Mouse (Mus musculus) stomach, embryonic 15.5 days (tissue): Measurements from ENCODE around the gene Dock9. TPM values are rescaled to one million over a fixed set of nuclear protein-coding genes. Genes with fewer than 3 reads are reported as not detected.
A peak's percentile ranks its signal among the peaks of the same experiment; 100 is the strongest.
"Not testable (repeated sequence)": the region's sequence is repeated elsewhere in the genome, so short reads cannot be mapped to it uniquely, and the experiment has no call there.

Experiments used
- ATAC-seq: fragments of 200-750 bp; cut with Nextera tagmentation; 2 replicates; pipeline ENCODE4 v1.8.0; 2017; ENCODE audit warnings: low read depth, moderate number of reproducible peaks, moderate TSS enrichment; ENCODE audit not compliant: insufficient read depth, low FRiP score
- H3K27ac ChIP-seq: fragments of 300-500 bp; sonication (generic); 2 replicates; pipeline ENCODE4 v1.5.1; 2015; ENCODE audit warnings: mild to moderate bottlenecking, inconsistent platforms
- H3K27me3 ChIP-seq: fragments of 300-500 bp; sonication (generic); replicated peaks from 2 replicates; pipeline ENCODE4 v1.6.1; 2015; ENCODE audit warnings: inconsistent platforms
- H3K36me3 ChIP-seq: fragments of 300-500 bp; sonication (generic); 2 replicates; pipeline ENCODE4 v1.6.1; 2015; ENCODE audit warnings: inconsistent platforms
- H3K4me1 ChIP-seq: fragments of 300-500 bp; sonication (generic); 2 replicates; pipeline ENCODE4 v1.6.1; 2015; ENCODE audit warnings: inconsistent platforms
- H3K4me2 ChIP-seq: fragments of 300-500 bp; sonication (generic); 2 replicates; pipeline ENCODE4 v1.6.1; 2015; ENCODE audit warnings: mild to moderate bottlenecking, inconsistent platforms
- H3K4me3 ChIP-seq: fragments of 300-500 bp; sonication (generic); replicated peaks from 2 replicates; pipeline ENCODE4 v1.5.1; 2015; ENCODE audit warnings: inconsistent platforms
- H3K9ac ChIP-seq: fragments of 300-500 bp; sonication (generic); 2 replicates; pipeline ENCODE4 v1.6.1; 2015; ENCODE audit warnings: inconsistent platforms
- H3K9me3 ChIP-seq: fragments of 300-500 bp; sonication (generic); 2 replicates; pipeline ENCODE4 v1.6.1; 2016; ENCODE audit warnings: inconsistent platforms
- WGBS: fragments of 180-500 bp; shearing (Covaris S2); methylation state at CpG from one replicate; pipeline ENCODE4 v1.1.7; 2015; 5-methylcytosine and 5-hydroxymethylcytosine counted together
- polyA plus RNA-seq: library from polyadenylated mRNA; unstranded; fragments of >200 nt; fragmentation: Nextera tagmentation; extraction: Ambion mirVana; gene quantifications from 2 replicates; pipeline ENCODE4 v1.2.1, GENCODE M21; 2015

Dock9 gene
- polyA plus RNA-seq, 1 experiment from 2014 or later: 14.0 TPM

GRCm38 (mm10) chr14:121623996-121624542 lies 173.6 kb downstream of the Dock9 start:
- not testable (repeated sequence) for H3K4me1 ChIP-seq, H3K4me2 ChIP-seq, H3K4me3 ChIP-seq, ATAC-seq, H3K9ac ChIP-seq, H3K27ac ChIP-seq, H3K9me3 ChIP-seq, H3K27me3 ChIP-seq
- WGBS: 87% methylated on average over 6 of the region's 6 CpGs
- H3K36me3 ChIP-seq: peaks cover 23% of the 10 kb centered on the region; the same call in 1 of the 2 replicates

GRCm38 (mm10) chr14:121621806-121622205 lies 175.8 kb downstream of the Dock9 start:
- Histone ChIP-seq H3K4me2 (no peak overlapping the region), H3K4me3 (no peak overlapping the region), H3K4me1 (no peaks in the 10 kb centered on the region), H3K27ac (no peak overlapping the region), H3K9me3 (no peaks in the 10 kb centered on the region), H3K9ac (no peak overlapping the region), H3K36me3 (peaks cover 22% of the 10 kb centered on the region; the same call in 1 of the 2 replicates), H3K27me3 (no peaks in the 10 kb centered on the region)
- 90% methylated on average over 3 of the region's 3 CpGs for WGBS
- ATAC-seq: no peak

GRCm38 (mm10) chr14:121620567-121620966 lies 177.1 kb downstream of the Dock9 start:
- H3K4me3 ChIP-seq: no peak overlapping the region
- H3K9ac ChIP-seq: no peak overlapping the region
- no peaks in the 10 kb centered on the region for H3K4me1 ChIP-seq
- H3K27me3 ChIP-seq: no peaks in the 10 kb centered on the region
- no peak for ATAC-seq
- H3K36me3 ChIP-seq: peaks cover 24% of the 10 kb centered on the region; the same call in 1 of the 2 replicates
- H3K27ac ChIP-seq: no peak overlapping the region
- no peaks in the 10 kb centered on the region for H3K9me3 ChIP-seq
- 70% methylated on average over 3 of the region's 3 CpGs for WGBS
- no peak overlapping the region for H3K4me2 ChIP-seq

GRCm38 (mm10) chr14:121620157-121620556 lies 177.5 kb downstream of the Dock9 start:
- Histone ChIP-seq H3K9ac (no peak overlapping the region), H3K9me3 (no peaks in the 10 kb centered on the region), H3K27me3 (no peaks in the 10 kb centered on the region), H3K4me3 (no peak overlapping the region), H3K4me1 (no peaks in the 10 kb centered on the region), H3K36me3 (peaks cover 24% of the 10 kb centered on the region; the same call in 1 of the 2 replicates), H3K4me2 (no peak overlapping the region), H3K27ac (no peak overlapping the region)
- WGBS: 98% methylated on average over 7 of the region's 7 CpGs
- no peak for ATAC-seq

- Histone ChIP-seq H3K4me1 (no peaks in the 10 kb centered on the region), H3K4me2 (no peak overlapping the region), H3K4me3 (no peak overlapping the region), H3K36me3 (peaks cover 20% of the 10 kb centered on the region; the same call in 1 of the 2 replicates), H3K9ac (no peak overlapping the region), H3K27ac (no peak overlapping the region), H3K27me3 (no peaks in the 10 kb centered on the region), H3K9me3 (no peaks in the 10 kb centered on the region)
- 68% methylated on average over 4 of the region's 4 CpGs for WGBS
- no peak for ATAC-seq
Observed at GRCm38 (mm10) chr14:121617645-121618390, 179.8 kb downstream of the Dock9 start.

- no peaks in the 10 kb centered on the region for H3K4me1 ChIP-seq
- H3K27ac ChIP-seq: no peak overlapping the region
- 0 out of 2 replicates have a peak, but pooled peaks cover 4% of the 10 kb centered on the region for H3K36me3 ChIP-seq
- H3K9ac ChIP-seq: no peak overlapping the region
- H3K9me3 ChIP-seq: no peaks in the 10 kb centered on the region
- 75% methylated on average over 10 of the region's 10 CpGs for WGBS
- ATAC-seq: no peak
- no peak overlapping the region for H3K4me2 ChIP-seq
- no peaks in the 10 kb centered on the region for H3K27me3 ChIP-seq
- H3K4me3 ChIP-seq: no peak overlapping the region
Observed at GRCm38 (mm10) chr14:121615431-121615830, 182.2 kb downstream of the Dock9 start.

- no peak for ATAC-seq
- Histone ChIP-seq H3K9me3 (no peaks in the 10 kb centered on the region), H3K4me3 (no peak overlapping the region), H3K27me3 (no peaks in the 10 kb centered on the region), H3K9ac (no peak overlapping the region), H3K4me1 (no peaks in the 10 kb centered on the region), H3K27ac (no peak overlapping the region), H3K36me3 (0 out of 2 replicates have a peak, but pooled peaks cover 4% of the 10 kb centered on the region), H3K4me2 (no peak overlapping the region)
- WGBS: 72% methylated on average over 6 of the region's 6 CpGs
Observed at GRCm38 (mm10) chr14:121614461-121615170, 183.0 kb downstream of the Dock9 start.

- no peak for ATAC-seq
- Histone ChIP-seq H3K4me2 (no peak overlapping the region), H3K9me3 (no peaks in the 10 kb centered on the region), H3K9ac (no peak overlapping the region), H3K27ac (no peak overlapping the region), H3K36me3 (0 out of 2 replicates have a peak, but pooled peaks cover 4% of the 10 kb centered on the region), H3K4me3 (no peak overlapping the region), H3K4me1 (no peaks in the 10 kb centered on the region), H3K27me3 (no peaks in the 10 kb centered on the region)
- 76% methylated on average over 3 of the region's 3 CpGs for WGBS
Observed at GRCm38 (mm10) chr14:121613490-121613889, 184.1 kb downstream of the Dock9 start.

GRCm38 (mm10) chr14:121612926-121613325 lies 184.7 kb downstream of the Dock9 start:
- no peak overlapping the region for H3K27ac ChIP-seq
- no peak for ATAC-seq
- H3K4me1 ChIP-seq: no peaks in the 10 kb centered on the region
- no peaks in the 10 kb centered on the region for H3K9me3 ChIP-seq
- no peak overlapping the region for H3K4me3 ChIP-seq
- 90% methylated on average over 4 of the region's 4 CpGs for WGBS
- H3K36me3 ChIP-seq: 0 out of 2 replicates have a peak, but pooled peaks cover 4% of the 10 kb centered on the region
- no peaks in the 10 kb centered on the region for H3K27me3 ChIP-seq
- H3K9ac ChIP-seq: no peak overlapping the region
- no peak overlapping the region for H3K4me2 ChIP-seq

- Histone ChIP-seq H3K36me3 (0 out of 2 replicates have a peak, but pooled peaks cover 4% of the 10 kb centered on the region), H3K4me1 (no peaks in the 10 kb centered on the region), H3K9ac (no peak overlapping the region), H3K27me3 (no peaks in the 10 kb centered on the region), H3K4me2 (no peak overlapping the region), H3K27ac (no peak overlapping the region), H3K9me3 (no peaks in the 10 kb centered on the region), H3K4me3 (no peak overlapping the region)
- ATAC-seq: no peak
- 65% methylated on average over 4 of the region's 4 CpGs for WGBS
Observed at GRCm38 (mm10) chr14:121611533-121611932, 186.1 kb downstream of the Dock9 start.

- Histone ChIP-seq H3K9me3 (no peaks in the 10 kb centered on the region), H3K4me1 (no peaks in the 10 kb centered on the region), H3K36me3 (no peaks in the 10 kb centered on the region), H3K4me2 (no peak overlapping the region), H3K4me3 (no peak overlapping the region), H3K27ac (no peak overlapping the region), H3K27me3 (no peaks in the 10 kb centered on the region), H3K9ac (no peak overlapping the region)
- WGBS: 75% methylated on average over 4 of the region's 4 CpGs
- peak; percentile 50; the same call in 1 of the 2 replicates for ATAC-seq
Observed at GRCm38 (mm10) chr14:121611098-121611497, 186.5 kb downstream of the Dock9 start.

GRCm38 (mm10) chr14:121608522-121608921 lies 189.1 kb downstream of the Dock9 start:
- no peak overlapping the region for H3K4me3 ChIP-seq
- no peaks in the 10 kb centered on the region for H3K9me3 ChIP-seq
- no peak for ATAC-seq
- H3K36me3 ChIP-seq: no peaks in the 10 kb centered on the region; the same call in 1 of the 2 replicates
- no peak overlapping the region for H3K9ac ChIP-seq
- H3K4me1 ChIP-seq: no peaks in the 10 kb centered on the region
- WGBS: 27% methylated on average over 5 of the region's 5 CpGs
- no peaks in the 10 kb centered on the region for H3K27me3 ChIP-seq
- H3K4me2 ChIP-seq: no peak overlapping the region
- no peak overlapping the region for H3K27ac ChIP-seq
